Mouse (Mus musculus) megakaryocyte, embryonic 14.5 days (primary cell): ENCODE data around the gene Ntn1.

ENCODE experiments used
- FLI1 ChIP-seq: IDR thresholded peaks from 2 replicates; pipeline ENCODE4 v1.6.1; 2012; ENCODE audit warnings: low read length, inconsistent platforms, mixed read lengths
- GATA1 ChIP-seq: IDR thresholded peaks from 3 replicates; pipeline ENCODE4 v1.6.1; 2012; ENCODE audit warnings: mixed read lengths, low read length, inconsistent platforms, borderline replicate concordance

DNA sequence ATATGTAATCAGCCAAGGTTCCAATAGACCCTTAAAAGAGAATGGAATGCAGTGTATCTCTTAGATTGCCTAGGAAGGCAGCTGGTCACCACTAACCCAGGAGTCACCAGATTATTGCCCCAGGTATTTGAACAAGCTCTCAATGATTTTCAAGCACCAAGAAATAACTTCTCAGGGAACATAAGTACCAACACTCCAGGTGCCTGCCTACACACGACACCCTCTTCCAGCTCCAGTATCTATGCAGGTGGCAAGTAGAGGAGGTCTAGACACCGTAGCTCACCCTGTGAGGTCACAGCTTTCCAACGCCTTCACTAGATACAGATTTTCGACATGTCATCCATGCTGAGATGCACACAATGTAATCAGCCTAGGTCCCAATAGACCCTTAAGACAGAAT is 99.0 kb downstream of the Ntn1 start:
- TF ChIP-seq GATA1 (no peak), FLI1 (no peak)
